In genomic region chr2:26387713-26388112, GRCm38 (mm10) we compare ENCODE assay signal across 9 mouse cellular contexts. TPM values are rescaled to one million over a fixed set of nuclear protein-coding genes. Genes with fewer than 3 reads are reported as not detected.
DNase-seq lines count a peak whose midpoint lies in the region; ATAC-seq and TF ChIP-seq lines count a peak whose summit lies in the region.
"Had no signal": no experiment of that assay in that cellular context is flagged by ENCODE, and none has a peak within 500 bp of the region (broad histone marks: within the 10 kb centered on the region; RNA-seq: fewer than 3 reads in every experiment).

No protein-coding gene starts in this region.

- no peak for DNase-seq in heart, postnatal 4 days
- DNase-seq in midbrain, embryonic 11.5 days (ENCODE audit: low spot score, missing footprints), result no peak
- no peak for DNase-seq in cerebellum, postnatal 10 days
- no peak for DNase-seq in gastrocnemius, postnatal 4 days (ENCODE audit: low spot score in 2 of 2)
- DNase-seq in right cerebral cortex, adult 2 months (ENCODE audit: low spot score in 2 of 2), result no peak
- DNase-seq: gastrocnemius, postnatal 36 days had no signal

- TF ChIP-seq POLR2A in bone marrow, adult 2 months (IDR thresholded peaks at IDR 0.05; ENCODE audit: borderline replicate concordance, control insufficient read depth, low read depth, low read length), result no peak

- H3K9me3 ChIP-seq in heart, embryonic 12.5 days (replicated peaks), result no peaks in the 10 kb centered on the region
- no peaks in the 10 kb centered on the region for H3K9me3 ChIP-seq in intestine, embryonic 16.5 days (ENCODE audit: control insufficient read depth, low read length)
- H3K9me3 ChIP-seq in midbrain, embryonic 11.5 days (ENCODE audit: control insufficient read depth, low read length), result no peaks in the 10 kb centered on the region

- H3K4me3 ChIP-seq in heart, embryonic 12.5 days, result peak overlapping the region; percentile 95
- peak overlapping the region; percentile 1 for H3K4me3 ChIP-seq in bone marrow, adult 2 months (replicated peaks; ENCODE audit: control insufficient read depth, low read depth, low read length)
- no peak overlapping the region for H3K4me3 ChIP-seq in intestine, embryonic 16.5 days (ENCODE audit: low read length)
- H3K4me3 ChIP-seq in midbrain, embryonic 11.5 days (ENCODE audit: low read depth, low read length), result peak overlapping the region; percentile 99; the same call in 1 of the 2 replicates

- no peak for TF ChIP-seq CTCF in bone marrow, adult 2 months (IDR thresholded peaks at IDR 0.05; ENCODE audit: control insufficient read depth, insufficient read depth, low read length)

- H3K9ac ChIP-seq in heart, embryonic 12.5 days, result no peak overlapping the region
- peak overlapping the region; percentile 94; the same call in 1 of the 2 replicates for H3K9ac ChIP-seq in intestine, embryonic 16.5 days (ENCODE audit: low read depth, low read length)
- H3K9ac ChIP-seq in midbrain, embryonic 11.5 days (ENCODE audit: low read length), result 0 out of 2 replicates have a peak overlapping the region, but pooled peaks have one; percentile 12

- ATAC-seq in heart, embryonic 12.5 days (ENCODE audit: insufficient number of reproducible peaks, low FRiP score), result no peak
- ATAC-seq in intestine, embryonic 16.5 days, result no peak
- ATAC-seq in midbrain, embryonic 11.5 days (ENCODE audit: low FRiP score), result no peak

- H3K27me3 ChIP-seq in heart, embryonic 12.5 days (replicated peaks), result no peaks in the 10 kb centered on the region
- H3K27me3 ChIP-seq in intestine, embryonic 16.5 days (replicated peaks; ENCODE audit: control insufficient read depth, insufficient read depth, low read length), result no peaks in the 10 kb centered on the region
- H3K27me3 ChIP-seq in midbrain, embryonic 11.5 days (ENCODE audit: control insufficient read depth, insufficient read depth, low read length), result no peaks in the 10 kb centered on the region

- peaks cover 76% of the 10 kb centered on the region for H3K36me3 ChIP-seq in heart, embryonic 12.5 days
- peaks cover 15% of the 10 kb centered on the region for H3K36me3 ChIP-seq in intestine, embryonic 16.5 days (ENCODE audit: control insufficient read depth, insufficient read depth, low read length)
- peaks cover 53% of the 10 kb centered on the region for H3K36me3 ChIP-seq in midbrain, embryonic 11.5 days (ENCODE audit: control insufficient read depth, insufficient read depth, low read length)

- peaks cover 20% of the 10 kb centered on the region for H3K4me1 ChIP-seq in heart, embryonic 12.5 days (replicated peaks)
- no peaks in the 10 kb centered on the region; the same call in 1 of the 2 replicates for H3K4me1 ChIP-seq in bone marrow, adult 2 months (ENCODE audit: control insufficient read depth, insufficient read depth, low read length)
- H3K4me1 ChIP-seq in intestine, embryonic 16.5 days (ENCODE audit: control insufficient read depth, insufficient read depth, low read length), result peaks cover 15% of the 10 kb centered on the region
- H3K4me1 ChIP-seq in midbrain, embryonic 11.5 days (ENCODE audit: control insufficient read depth, insufficient read depth, low read length), result peaks cover 15% of the 10 kb centered on the region

- H3K4me2 ChIP-seq in heart, embryonic 12.5 days, result peak overlapping the region; percentile 98
- H3K4me2 ChIP-seq in intestine, embryonic 16.5 days (ENCODE audit: low read depth, low read length), result peak overlapping the region; percentile 83
- H3K4me2 ChIP-seq in midbrain, embryonic 11.5 days, result peak overlapping the region; percentile 95; the same call in 1 of the 2 replicates

- H3K27ac ChIP-seq in heart, embryonic 12.5 days (ENCODE audit: poor library complexity, severe bottlenecking), result no peak overlapping the region
- H3K27ac ChIP-seq in bone marrow, adult 2 months (ENCODE audit: control insufficient read depth, insufficient read depth, low read depth, low read length, poor library complexity), result no peak overlapping the region
- H3K27ac ChIP-seq in intestine, embryonic 16.5 days (ENCODE audit: low read length), result no peak overlapping the region
- no peak overlapping the region for H3K27ac ChIP-seq in midbrain, embryonic 11.5 days (ENCODE audit: low read depth, low read length)

- 86% methylated on average over 3 of the region's 3 CpGs for WGBS in heart, embryonic 12.5 days
- WGBS in bone marrow, adult 2 months, result 83% methylated on average over 3 of the region's 3 CpGs
- 88% methylated on average over 3 of the region's 3 CpGs for whole genome bisulfite sequencing in intestine, embryonic 16.5 days
- 93% methylated on average over 3 of the region's 3 CpGs for WGBS in midbrain, embryonic 11.5 days

RNA-seq across cellular contexts. Expression of gene Entr1, which starts 1.4 kb away (rescaled TPM):
- polyA plus RNA-seq in heart, embryonic 12.5 days (2016; fragmentation: Nextera tagmentation; extraction: Ambion mirVana), result 91.7 and 95.5 TPM in 2 replicates
- total RNA-seq in heart, postnatal 4 days (2021), result 10 to 100 TPM; 55.5 to 62.3 TPM
- 56.8 and 78.4 TPM in 2 replicates for polyA plus RNA-seq in bone marrow, adult 2 months (2011; ENCODE audit: insufficient read depth, insufficient read length, low replicate concordance, missing spikeins)
- 80.4 and 88.4 TPM in 2 replicates for polyA plus RNA-seq in intestine, embryonic 16.5 days (2015; fragmentation: Nextera tagmentation; extraction: Ambion mirVana)
- 115 and 119 TPM in 2 replicates for polyA plus RNA-seq in midbrain, embryonic 11.5 days (2014; fragmentation: Nextera tagmentation; extraction: Ambion mirVana)
- total RNA-seq in gastrocnemius, postnatal 4 days (2021), result 10 to 100 TPM; 42.7 to 50.2 TPM

RNA-seq across cellular contexts. Expression of gene Pmpca, which starts 1.4 kb away (rescaled TPM):
- polyA plus RNA-seq in heart, embryonic 12.5 days (2016; fragmentation: Nextera tagmentation; extraction: Ambion mirVana), result 142 and 145 TPM in 2 replicates
- total RNA-seq in heart, postnatal 4 days (2021), result 100 to 1,000 TPM; 107 to 113 TPM
- polyA plus RNA-seq in bone marrow, adult 2 months (2011; ENCODE audit: insufficient read depth, insufficient read length, low replicate concordance, missing spikeins), result 25.5 and 34.2 TPM in 2 replicates
- polyA plus RNA-seq in intestine, embryonic 16.5 days (2015; fragmentation: Nextera tagmentation; extraction: Ambion mirVana), result 102 and 105 TPM in 2 replicates
- 110 and 118 TPM in 2 replicates for polyA plus RNA-seq in midbrain, embryonic 11.5 days (2014; fragmentation: Nextera tagmentation; extraction: Ambion mirVana)
- 100 to 1,000 TPM; 123 to 124 TPM for total RNA-seq in gastrocnemius, postnatal 4 days (2021)

RNA-seq across cellular contexts. Expression of gene Snapc4, which starts 7.3 kb away (rescaled TPM):
- 20.4 and 23.5 TPM in 2 replicates for polyA plus RNA-seq in heart, embryonic 12.5 days (2016; fragmentation: Nextera tagmentation; extraction: Ambion mirVana)
- 10 to 100 TPM; 20.8 to 21.0 TPM for total RNA-seq in heart, postnatal 4 days (2021)
- 25.2 and 42.6 TPM in 2 replicates for polyA plus RNA-seq in bone marrow, adult 2 months (2011; ENCODE audit: insufficient read depth, insufficient read length, low replicate concordance, missing spikeins)
- 19.1 and 20.8 TPM in 2 replicates for polyA plus RNA-seq in intestine, embryonic 16.5 days (2015; fragmentation: Nextera tagmentation; extraction: Ambion mirVana)
- polyA plus RNA-seq in midbrain, embryonic 11.5 days (2014; fragmentation: Nextera tagmentation; extraction: Ambion mirVana), result 22.3 and 22.5 TPM in 2 replicates
- total RNA-seq in gastrocnemius, postnatal 4 days (2021), result 10 to 100 TPM; 20.6 to 22.2 TPM

RNA-seq across cellular contexts. Expression of gene Inpp5e, which starts 21.3 kb away (rescaled TPM):
- polyA plus RNA-seq in heart, embryonic 12.5 days (2016; fragmentation: Nextera tagmentation; extraction: Ambion mirVana), result 17.7 and 19.1 TPM in 2 replicates
- 10 to 100 TPM; 13.4 to 14.3 TPM for total RNA-seq in heart, postnatal 4 days (2021)
- 10.7 and 21.5 TPM in 2 replicates for polyA plus RNA-seq in bone marrow, adult 2 months (2011; ENCODE audit: insufficient read depth, insufficient read length, low replicate concordance, missing spikeins)
- 14.8 and 15.9 TPM in 2 replicates for polyA plus RNA-seq in intestine, embryonic 16.5 days (2015; fragmentation: Nextera tagmentation; extraction: Ambion mirVana)
- polyA plus RNA-seq in midbrain, embryonic 11.5 days (2014; fragmentation: Nextera tagmentation; extraction: Ambion mirVana), result 21.5 and 23.3 TPM in 2 replicates
- total RNA-seq in gastrocnemius, postnatal 4 days (2021), result 10 to 100 TPM; 12.5 to 13.2 TPM

RNA-seq across cellular contexts. Expression of gene Card9, which starts 27.0 kb away (rescaled TPM):
- polyA plus RNA-seq in heart, embryonic 12.5 days (2016; fragmentation: Nextera tagmentation; extraction: Ambion mirVana), result 0.56 and 0.58 TPM in 2 replicates
- under 1 TPM; 0.60 to 0.95 TPM for total RNA-seq in heart, postnatal 4 days (2021)
- polyA plus RNA-seq in bone marrow, adult 2 months (2011; ENCODE audit: insufficient read depth, insufficient read length, low replicate concordance, missing spikeins), result 67.0 and 199 TPM in 2 replicates
- 0.86 and 1.1 TPM in 2 replicates for polyA plus RNA-seq in intestine, embryonic 16.5 days (2015; fragmentation: Nextera tagmentation; extraction: Ambion mirVana)
- 0.99 and 1.1 TPM in 2 replicates for polyA plus RNA-seq in midbrain, embryonic 11.5 days (2014; fragmentation: Nextera tagmentation; extraction: Ambion mirVana)
- total RNA-seq in gastrocnemius, postnatal 4 days (2021), result 1 to 10 TPM; 1.6 to 1.8 TPM
